Mouse (Mus musculus): ENCODE data around the gene Oas1e.

DNA sequence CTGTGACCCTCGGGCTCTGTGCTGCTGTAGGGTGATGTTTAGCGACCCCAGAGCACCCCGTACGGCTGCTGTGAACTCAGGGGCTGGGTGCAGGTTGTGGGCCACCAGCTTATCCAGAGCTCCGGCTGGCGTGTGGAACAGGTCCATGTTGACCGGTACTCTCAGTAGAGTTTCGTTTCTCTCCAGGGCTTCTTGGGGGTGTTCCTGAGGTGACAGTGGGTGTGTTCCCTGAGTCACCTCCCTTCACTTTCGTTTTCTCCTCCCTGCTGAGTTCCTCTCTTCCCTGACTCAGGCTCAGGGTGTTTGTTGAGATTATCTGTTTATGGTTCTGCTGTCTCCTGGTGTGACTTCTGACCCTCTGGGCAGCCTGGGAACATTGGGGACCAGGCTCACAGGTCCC is 17.9 kb downstream of the Oas1e start, which contains the start of gene Oas3:
- TF ChIP-seq POLR2A (IDR thresholded peaks at IDR 0.05; ENCODE audit: extremely low read depth, insufficient read depth, low read length), result no peak
- no peak for TF ChIP-seq CTCF (IDR thresholded peaks at IDR 0.05; ENCODE audit: low read depth, low read length)

Data from liver, adult 2 months (tissue).